Mouse (Mus musculus) lung, adult 2 months (tissue): ENCODE data around the gene Slc2a3.

Experiments
- CTCF ChIP-seq: fragments of 200-500 bp; IDR thresholded peaks from 2 replicates; pipeline ENCODE4 v1.5.1; 2011; ENCODE audit warnings: mild to moderate bottlenecking, low read length, control low read depth; ENCODE audit not compliant: insufficient read depth
- POLR2A ChIP-seq: fragments of 200-500 bp; IDR thresholded peaks from 2 replicates; pipeline ENCODE4 v1.6.1; 2011; ENCODE audit warnings: low read depth, mild to moderate bottlenecking, control low read depth, low read length, borderline replicate concordance; ENCODE audit errors: extremely low read depth

DNA sequence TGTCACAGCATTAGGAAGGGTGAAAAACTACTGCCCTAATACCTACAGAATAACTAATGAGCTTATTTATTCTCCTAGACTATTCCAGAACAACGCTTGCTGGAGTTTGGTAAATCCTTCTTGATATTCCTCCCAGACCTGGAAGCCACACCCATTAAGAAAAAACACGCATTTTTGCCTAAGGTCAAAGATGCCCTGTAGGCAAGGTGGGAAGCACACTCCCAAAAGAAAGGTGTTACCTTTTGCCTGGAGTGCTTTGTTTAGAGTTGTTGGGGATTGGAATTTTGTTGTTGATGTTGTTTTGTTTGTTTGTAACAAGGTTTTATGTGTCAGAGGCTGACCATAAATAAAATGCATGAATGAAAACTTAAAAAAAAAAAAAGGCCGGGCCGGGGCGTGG lies 111.4 kb downstream of the Slc2a3 start:
- TF ChIP-seq CTCF (no peak), POLR2A (no peak)
